Mouse (Mus musculus) brain, embryonic 14.5 days (tissue): ENCODE results near the gene Tspan11.

Experiments used
- CTCF ChIP-seq: fragments of 200-500 bp; IDR thresholded peaks from 2 replicates; pipeline ENCODE4 v1.5.1; 2012; ENCODE audit warnings: inconsistent platforms, mild to moderate bottlenecking, moderate library complexity, borderline replicate concordance; ENCODE audit not compliant: insufficient read depth, insufficient read length; ENCODE audit errors: extremely low read depth
- POLR2A ChIP-seq: fragments of 200-500 bp; IDR thresholded peaks from 2 replicates; pipeline ENCODE4 v1.6.1; 2012; ENCODE audit warnings: mild to moderate bottlenecking, inconsistent platforms, borderline replicate concordance; ENCODE audit not compliant: poor library complexity, insufficient read depth, insufficient read length, severe bottlenecking; ENCODE audit errors: extremely low read depth

GRCm38 (mm10) chr6:127923296-127923695 lies 35.9 kb downstream of the Tspan11 start:
- no peak for TF ChIP-seq POLR2A
- no peak for TF ChIP-seq CTCF
